Mouse (Mus musculus) stomach, embryonic 15.5 days (tissue): ENCODE measurements around the gene Src. TPM values are rescaled to one million over a fixed set of nuclear protein-coding genes. Genes with fewer than 3 reads are reported as not detected.

Experiments
- ATAC-seq: fragments of 200-750 bp; cut with Nextera tagmentation; 2 replicates; pipeline ENCODE4 v1.8.0; 2017; ENCODE audit warnings: low read depth, moderate number of reproducible peaks, moderate TSS enrichment; ENCODE audit not compliant: insufficient read depth, low FRiP score
- H3K27ac ChIP-seq: fragments of 300-500 bp; sonication (generic); 2 replicates; pipeline ENCODE4 v1.5.1; 2015; ENCODE audit warnings: mild to moderate bottlenecking, inconsistent platforms
- H3K27me3 ChIP-seq: fragments of 300-500 bp; sonication (generic); replicated peaks from 2 replicates; pipeline ENCODE4 v1.6.1; 2015; ENCODE audit warnings: inconsistent platforms
- H3K36me3 ChIP-seq: fragments of 300-500 bp; sonication (generic); 2 replicates; pipeline ENCODE4 v1.6.1; 2015; ENCODE audit warnings: inconsistent platforms
- H3K4me1 ChIP-seq: fragments of 300-500 bp; sonication (generic); 2 replicates; pipeline ENCODE4 v1.6.1; 2015; ENCODE audit warnings: inconsistent platforms
- H3K4me2 ChIP-seq: fragments of 300-500 bp; sonication (generic); 2 replicates; pipeline ENCODE4 v1.6.1; 2015; ENCODE audit warnings: mild to moderate bottlenecking, inconsistent platforms
- H3K4me3 ChIP-seq: fragments of 300-500 bp; sonication (generic); replicated peaks from 2 replicates; pipeline ENCODE4 v1.5.1; 2015; ENCODE audit warnings: inconsistent platforms
- H3K9ac ChIP-seq: fragments of 300-500 bp; sonication (generic); 2 replicates; pipeline ENCODE4 v1.6.1; 2015; ENCODE audit warnings: inconsistent platforms
- H3K9me3 ChIP-seq: fragments of 300-500 bp; sonication (generic); 2 replicates; pipeline ENCODE4 v1.6.1; 2016; ENCODE audit warnings: inconsistent platforms
- WGBS: fragments of 180-500 bp; shearing (Covaris S2); methylation state at CpG from one replicate; pipeline ENCODE4 v1.1.7; 2015; 5-methylcytosine and 5-hydroxymethylcytosine counted together
- polyA plus RNA-seq: library from polyadenylated mRNA; unstranded; fragments of >200 nt; fragmentation: Nextera tagmentation; extraction: Ambion mirVana; gene quantifications from 2 replicates; pipeline ENCODE4 v1.2.1, GENCODE M21; 2015

Gene Src
- polyA plus RNA-seq, 1 experiment from 2014 or later, result 18.4 TPM

GRCm38 (mm10) chr2:157447297-157448158 lies 29.3 kb downstream of the Src start:
- Histone ChIP-seq H3K27me3 (no peaks in the 10 kb centered on the region), H3K4me1 (0 out of 2 replicates have a peak, but pooled peaks cover 5% of the 10 kb centered on the region), H3K27ac (no peak overlapping the region), H3K9ac (no peak overlapping the region), H3K9me3 (no peaks in the 10 kb centered on the region), H3K4me3 (no peak overlapping the region), H3K36me3 (peaks cover 5% of the 10 kb centered on the region; the same call in 1 of the 2 replicates), H3K4me2 (no peak overlapping the region)
- 74% methylated on average over 15 of the region's 15 CpGs for WGBS
- ATAC-seq, result no peak

- ATAC-seq, result no peak
- H3K27ac ChIP-seq, result no peak overlapping the region
- no peaks in the 10 kb centered on the region for H3K27me3 ChIP-seq
- 0 out of 2 replicates have a peak, but pooled peaks cover 5% of the 10 kb centered on the region for H3K4me1 ChIP-seq
- no peak overlapping the region for H3K4me2 ChIP-seq
- no peaks in the 10 kb centered on the region for H3K9me3 ChIP-seq
- H3K36me3 ChIP-seq, result 0 out of 2 replicates have a peak, but pooled peaks cover 4% of the 10 kb centered on the region
- WGBS, result 86% methylated on average over 7 of the region's 7 CpGs
- H3K4me3 ChIP-seq, result no peak overlapping the region
- H3K9ac ChIP-seq, result no peak overlapping the region
These were observed 30.1 kb downstream of the Src start for GRCm38 (mm10) chr2:157448356-157448755.

- Histone ChIP-seq H3K4me1 (0 out of 2 replicates have a peak, but pooled peaks cover 5% of the 10 kb centered on the region), H3K9me3 (no peaks in the 10 kb centered on the region), H3K36me3 (0 out of 2 replicates have a peak, but pooled peaks cover 8% of the 10 kb centered on the region), H3K4me3 (no peak overlapping the region), H3K27me3 (no peaks in the 10 kb centered on the region), H3K9ac (no peak overlapping the region), H3K27ac (no peak overlapping the region), H3K4me2 (no peak overlapping the region)
- no peak for ATAC-seq
- 84% methylated on average over 3 of the region's 3 CpGs for whole genome bisulfite sequencing
These were observed 32.7 kb downstream of the Src start for GRCm38 (mm10) chr2:157450905-157451304.

DNA sequence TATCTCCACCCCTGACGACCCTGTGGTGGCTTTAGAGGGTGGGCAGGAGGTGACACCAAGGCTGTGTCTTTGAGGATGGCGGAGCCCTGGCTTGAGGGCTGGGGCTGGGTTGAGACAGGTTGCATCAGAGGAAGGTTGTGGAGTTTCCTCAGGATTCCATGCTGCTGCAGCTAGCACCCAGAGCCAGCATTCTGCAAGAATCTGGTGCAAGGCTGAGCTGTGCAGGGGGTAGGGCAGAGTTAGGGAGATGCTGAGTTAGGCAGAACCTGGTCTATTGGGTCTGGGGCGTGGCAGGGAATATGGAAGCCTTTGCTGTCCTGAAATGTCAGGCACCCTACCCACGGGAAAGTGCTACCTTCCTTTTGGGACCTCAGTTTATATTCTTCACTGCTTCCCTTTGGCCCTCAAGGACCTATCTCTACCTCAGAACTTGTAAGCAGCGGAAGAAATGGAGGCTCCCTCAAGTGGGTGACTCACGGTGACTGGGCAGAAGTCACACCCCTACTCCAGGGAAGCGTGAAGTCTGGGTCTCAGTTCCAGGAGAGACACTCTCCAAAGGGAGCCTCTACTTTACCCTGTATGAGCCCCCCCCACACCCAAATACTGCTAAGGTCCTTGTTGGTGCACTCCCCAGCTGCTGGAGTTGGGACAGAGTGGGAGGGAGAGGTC lies 33.3 kb downstream of the Src start:
- Histone ChIP-seq H3K9me3 (no peaks in the 10 kb centered on the region), H3K27me3 (no peaks in the 10 kb centered on the region), H3K4me2 (no peak overlapping the region), H3K36me3 (0 out of 2 replicates have a peak, but pooled peaks cover 8% of the 10 kb centered on the region), H3K4me3 (no peak overlapping the region), H3K27ac (no peak overlapping the region), H3K9ac (no peak overlapping the region), H3K4me1 (peaks cover 6% of the 10 kb centered on the region; the same call in 1 of the 2 replicates)
- no peak for ATAC-seq
- WGBS, result 78% methylated on average over 7 of the region's 7 CpGs

DNA sequence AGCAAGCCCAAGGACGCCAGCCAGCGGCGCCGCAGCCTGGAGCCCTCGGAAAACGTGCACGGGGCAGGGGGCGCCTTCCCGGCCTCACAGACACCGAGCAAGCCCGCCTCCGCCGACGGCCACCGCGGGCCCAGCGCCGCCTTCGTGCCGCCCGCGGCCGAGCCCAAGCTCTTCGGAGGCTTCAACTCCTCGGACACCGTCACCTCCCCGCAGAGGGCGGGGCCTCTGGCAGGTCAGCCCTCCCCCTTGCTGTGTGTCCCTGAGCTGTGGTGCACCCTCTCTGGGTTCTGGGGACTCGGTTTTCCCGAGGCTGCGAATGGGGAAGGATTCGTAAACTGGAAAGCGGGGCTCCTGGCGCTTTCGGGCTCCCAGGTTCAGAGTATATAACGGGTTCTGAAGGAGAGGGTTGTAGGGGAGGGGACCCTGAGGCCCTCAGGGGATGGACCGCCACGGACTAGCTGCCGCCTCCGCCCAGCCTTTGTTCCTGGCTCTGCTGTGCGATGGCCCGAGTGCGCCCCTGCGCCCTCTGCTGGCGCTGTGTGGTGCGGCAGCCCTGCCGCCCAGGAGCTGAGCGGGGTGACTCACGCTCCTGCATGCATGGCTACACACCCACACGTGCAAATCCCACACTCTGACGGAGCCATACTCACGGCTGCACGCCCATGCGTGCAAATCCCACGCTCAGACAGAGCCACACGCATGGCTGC lies 39.0 kb downstream of the Src start:
- Histone ChIP-seq H3K4me1 (peaks cover 38% of the 10 kb centered on the region), H3K27ac (peak overlapping the region; percentile 57), H3K27me3 (no peaks in the 10 kb centered on the region), H3K36me3 (0 out of 2 replicates have a peak, but pooled peaks cover 13% of the 10 kb centered on the region), H3K4me3 (peak overlapping the region; percentile 40), H3K9me3 (no peaks in the 10 kb centered on the region), H3K9ac (peak overlapping the region; percentile 2; the same call in 1 of the 2 replicates), H3K4me2 (peak overlapping the region; percentile 71)
- 2% methylated on average over 56 of the region's 56 CpGs for WGBS
- ATAC-seq, result peak; percentile 82

GRCm38 (mm10) chr2:157458472-157458871 lies 40.2 kb downstream of the Src start:
- H3K27me3 ChIP-seq, result no peaks in the 10 kb centered on the region
- H3K27ac ChIP-seq, result no peak overlapping the region; the same call in 1 of the 2 replicates
- H3K4me1 ChIP-seq, result peaks cover 50% of the 10 kb centered on the region
- no peak overlapping the region for H3K9ac ChIP-seq
- no peak for ATAC-seq
- 0 out of 2 replicates have a peak, but pooled peaks cover 14% of the 10 kb centered on the region for H3K36me3 ChIP-seq
- H3K4me3 ChIP-seq, result no peak overlapping the region
- H3K4me2 ChIP-seq, result no peak overlapping the region
- WGBS, result 24% methylated on average over 14 of the region's 14 CpGs
- H3K9me3 ChIP-seq, result no peaks in the 10 kb centered on the region

- 0 out of 2 replicates have a peak, but pooled peaks cover 14% of the 10 kb centered on the region for H3K36me3 ChIP-seq
- no peak overlapping the region for H3K9ac ChIP-seq
- ATAC-seq, result no peak
- peak overlapping the region; percentile 16 for H3K27ac ChIP-seq
- H3K4me2 ChIP-seq, result no peak overlapping the region
- H3K9me3 ChIP-seq, result no peaks in the 10 kb centered on the region
- H3K4me3 ChIP-seq, result no peak overlapping the region
- WGBS, result 45% methylated on average over 5 of the region's 5 CpGs
- no peaks in the 10 kb centered on the region for H3K27me3 ChIP-seq
- peaks cover 63% of the 10 kb centered on the region for H3K4me1 ChIP-seq
These were observed 41.5 kb downstream of the Src start for GRCm38 (mm10) chr2:157459736-157460135.

- Histone ChIP-seq H3K4me1 (peaks cover 59% of the 10 kb centered on the region), H3K9ac (no peak overlapping the region), H3K9me3 (no peaks in the 10 kb centered on the region), H3K36me3 (peaks cover 24% of the 10 kb centered on the region; the same call in 1 of the 2 replicates), H3K4me3 (no peak overlapping the region), H3K27ac (peak overlapping the region; percentile 90), H3K27me3 (no peaks in the 10 kb centered on the region), H3K4me2 (no peak overlapping the region)
- WGBS, result 50% methylated on average over 20 of the region's 20 CpGs
- ATAC-seq, result 0 out of 2 replicates have a peak, but pooled peaks have one; percentile 2
These were observed 44.8 kb downstream of the Src start for GRCm38 (mm10) chr2:157462776-157463710.

GRCm38 (mm10) chr2:157463887-157464745 lies 45.9 kb downstream of the Src start:
- Histone ChIP-seq H3K4me3 (no peak overlapping the region), H3K36me3 (peaks cover 32% of the 10 kb centered on the region), H3K4me2 (peak overlapping the region; percentile 39), H3K9me3 (no peaks in the 10 kb centered on the region), H3K9ac (no peak overlapping the region), H3K4me1 (peaks cover 49% of the 10 kb centered on the region), H3K27me3 (no peaks in the 10 kb centered on the region), H3K27ac (peak overlapping the region; percentile 90)
- ATAC-seq, result no peak
- 35% methylated on average over 16 of the region's 16 CpGs for WGBS

GRCm38 (mm10) chr2:157464746-157465126 lies 46.5 kb downstream of the Src start:
- H3K4me2 ChIP-seq, result peak overlapping the region; percentile 39
- ATAC-seq, result peak; percentile 90
- H3K9ac ChIP-seq, result no peak overlapping the region
- WGBS, result 11% methylated on average over 12 of the region's 12 CpGs
- H3K9me3 ChIP-seq, result no peaks in the 10 kb centered on the region
- H3K4me3 ChIP-seq, result no peak overlapping the region
- H3K27ac ChIP-seq, result peak overlapping the region; percentile 90
- no peaks in the 10 kb centered on the region for H3K27me3 ChIP-seq
- peaks cover 39% of the 10 kb centered on the region for H3K36me3 ChIP-seq
- H3K4me1 ChIP-seq, result peaks cover 48% of the 10 kb centered on the region
